Mouse (Mus musculus) cerebellum, adult 2 months (tissue): ENCODE data around the gene Atg4d.

Experiments used
- CTCF ChIP-seq: fragments of 200-500 bp; IDR thresholded peaks from 2 replicates; pipeline ENCODE4 v1.5.1; 2011; ENCODE audit warnings: low read depth, mild to moderate bottlenecking, control low read depth, low read length, moderate library complexity, borderline replicate concordance; ENCODE audit not compliant: insufficient read depth
- POLR2A ChIP-seq: fragments of 200-500 bp; IDR thresholded peaks from 2 replicates; pipeline ENCODE4 v1.6.1; 2011; ENCODE audit warnings: low read length, control low read depth, borderline replicate concordance; ENCODE audit not compliant: insufficient read depth

DNA sequence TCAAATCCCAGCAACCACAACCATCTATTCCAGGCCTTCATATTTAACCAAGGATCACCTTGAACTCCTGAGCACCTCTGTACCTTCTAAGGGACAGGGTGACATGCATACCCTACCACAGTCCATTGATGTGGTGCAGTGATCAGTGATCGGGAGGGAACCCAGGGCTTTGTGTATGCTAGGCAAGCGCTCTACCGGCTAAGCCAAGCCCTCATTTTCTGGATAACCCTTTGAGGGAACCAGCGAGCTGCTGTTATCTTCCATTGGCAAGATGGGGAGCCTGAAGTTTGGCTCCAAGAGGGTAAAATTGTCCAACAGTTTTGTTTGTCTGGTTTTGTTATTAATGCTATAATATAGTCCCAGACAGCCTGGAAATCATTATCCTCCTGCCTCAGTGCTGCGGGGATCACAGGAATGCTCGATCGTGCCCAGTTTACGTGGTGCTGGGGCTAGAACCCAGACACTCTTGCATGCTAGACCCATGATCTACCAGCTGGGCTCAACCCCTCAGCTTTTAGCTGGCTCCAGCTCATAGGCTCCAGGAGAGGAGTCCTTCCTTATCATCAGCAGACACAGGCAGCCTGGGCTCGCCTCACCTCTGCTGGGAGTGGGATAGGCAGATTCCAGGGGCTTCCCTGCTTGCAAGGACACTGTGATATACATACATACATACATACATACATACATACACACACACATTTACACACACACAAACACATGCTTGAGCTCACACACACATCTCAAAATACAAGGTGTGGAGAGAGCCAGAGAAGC lies 49.5 kb downstream of the Atg4d start:
- no peak for TF ChIP-seq CTCF
- TF ChIP-seq POLR2A = no peak
